Mouse (Mus musculus) CH12.LX (cell line): ENCODE results near the gene 1700021F05Rik. TPM values are rescaled to one million over a fixed set of nuclear protein-coding genes. Genes with fewer than 3 reads are reported as not detected.
A peak's percentile ranks its signal among the peaks of the same experiment; 100 is the strongest.

Experiments used
- DNase-seq: peaks from one replicate; pipeline ENCODE4 v3.0.0-alpha.2; 2013; ENCODE audit errors: extremely low read depth
- H3K27ac ChIP-seq: 2 replicates; pipeline ENCODE4 v1.5.1; 2012; ENCODE audit warnings: low read depth, mild to moderate bottlenecking, control low read depth, moderate library complexity; ENCODE audit not compliant: insufficient read depth
- H3K27me3 ChIP-seq: replicated peaks from 2 replicates; pipeline ENCODE3; 2012; ENCODE audit warnings: inconsistent platforms
- H3K36me3 ChIP-seq, 2 experiments: replicated peaks in 1 of 2; 2 replicates each; pipeline versions ENCODE3 to v1.6.1; 2012; ENCODE audit warnings: inconsistent platforms in 1 of 2, low read length in 1 of 2, mild to moderate bottlenecking in 1 of 2, mixed read lengths in 1 of 2, moderate library complexity in 1 of 2; ENCODE audit not compliant: control insufficient read depth in 1 of 2, insufficient read depth in 1 of 2
- H3K4me1 ChIP-seq, 2 experiments: 2 replicates each; pipeline ENCODE4 v1.6.1; 2012; ENCODE audit warnings: inconsistent platforms in 1 of 2, moderate library complexity in 1 of 2; ENCODE audit not compliant: insufficient read depth in 2 of 2, control insufficient read depth in 1 of 2
- H3K4me2 ChIP-seq: 2 replicates; pipeline ENCODE4 v1.6.1; 2012; ENCODE audit warnings: low read depth, mild to moderate bottlenecking, control low read depth; ENCODE audit not compliant: poor library complexity, insufficient read depth, severe bottlenecking
- H3K4me3 ChIP-seq, 3 experiments: fragments of 150-350 bp in 1 of 3; sonication (generic) in 1 of 3; replicated peaks in 1 of 3; 2 replicates each; pipeline versions ENCODE3 to v1.5.1; 2011 to 2012; ENCODE audit warnings: low read depth in 2 of 3, low read length in 2 of 3, mild to moderate bottlenecking in 2 of 3, moderate library complexity in 2 of 3, control low read depth in 1 of 3, improper control_type of control experiment in 1 of 3, inconsistent platforms in 1 of 3, mixed read lengths in 1 of 3; ENCODE audit not compliant: poor library complexity in 1 of 3
- H3K79me2 ChIP-seq: replicated peaks from 2 replicates; pipeline ENCODE4 v1.6.1; 2012; ENCODE audit warnings: mild to moderate bottlenecking, moderate library complexity; ENCODE audit not compliant: control insufficient read depth, poor library complexity, insufficient read depth, severe bottlenecking; ENCODE audit errors: extremely low read depth
- H3K9ac ChIP-seq: 2 replicates; pipeline ENCODE4 v1.6.1; 2012; ENCODE audit warnings: low read depth, mild to moderate bottlenecking, control low read depth, moderate library complexity; ENCODE audit not compliant: insufficient read depth
- H3K9me3 ChIP-seq: replicated peaks from 2 replicates; pipeline ENCODE3; 2012; ENCODE audit warnings: low read length, inconsistent platforms, mixed read lengths
- BHLHE40 ChIP-seq: IDR thresholded peaks from 2 replicates; pipeline ENCODE4 v1.6.1; 2011; ENCODE audit warnings: mild to moderate bottlenecking, low read depth, low read length, improper control_type of control experiment
- CHD1 ChIP-seq: IDR thresholded peaks from 2 replicates; pipeline ENCODE4 v1.6.1; 2012; ENCODE audit warnings: low read depth, low read length, improper control_type of control experiment, inconsistent platforms
- CHD2 ChIP-seq: IDR thresholded peaks from 2 replicates; pipeline ENCODE4 v1.6.1; 2011; ENCODE audit warnings: low read length, improper control_type of control experiment
- CTCF ChIP-seq, 2 experiments: IDR thresholded peaks in 1 of 2; conservative IDR thresholded peaks in 1 of 2; 2 replicates each; pipeline ENCODE4 v1.5.1; 2011 to 2012; ENCODE audit warnings: low read depth in 2 of 2, low read length in 2 of 2, improper control_type of control experiment in 1 of 2, inconsistent platforms in 1 of 2, mild to moderate bottlenecking in 1 of 2, moderate library complexity in 1 of 2
- E2F4 ChIP-seq: IDR thresholded peaks from 2 replicates; pipeline ENCODE4 v1.6.1; 2011; ENCODE audit warnings: low read depth, low read length, improper control_type of control experiment; ENCODE audit not compliant: insufficient replicate concordance
- ELF1 ChIP-seq: IDR thresholded peaks from 2 replicates; pipeline ENCODE4 v1.6.1; 2014; ENCODE audit warnings: low read depth, mild to moderate bottlenecking, inconsistent platforms, low read length, improper control_type of control experiment
- EP300 ChIP-seq: IDR thresholded peaks from 2 replicates; pipeline ENCODE4 v1.6.1; 2011; ENCODE audit warnings: low read length, improper control_type of control experiment
- KAT2A ChIP-seq: IDR thresholded peaks from 2 replicates; pipeline ENCODE4 v1.6.1; 2012; ENCODE audit warnings: low read length, improper control_type of control experiment, inconsistent platforms; ENCODE audit not compliant: insufficient replicate concordance
- MAFK ChIP-seq: IDR thresholded peaks from 2 replicates; pipeline ENCODE4 v1.6.1; 2011; ENCODE audit warnings: low read length, improper control_type of control experiment; ENCODE audit not compliant: insufficient replicate concordance
- MEF2A ChIP-seq: IDR thresholded peaks from 2 replicates; pipeline ENCODE4 v1.6.1; 2014; ENCODE audit warnings: low read depth, mild to moderate bottlenecking, inconsistent platforms, low read length, improper control_type of control experiment, borderline replicate concordance
- NRF1 ChIP-seq: IDR thresholded peaks from 2 replicates; pipeline ENCODE4 v1.6.1; 2014; ENCODE audit warnings: low read depth, mild to moderate bottlenecking, inconsistent platforms, low read length, improper control_type of control experiment, moderate library complexity
- PAX5 ChIP-seq: IDR thresholded peaks from 2 replicates; pipeline ENCODE4 v1.6.1; 2012; ENCODE audit warnings: low read length, inconsistent platforms, mixed read lengths
- POLR2AphosphoS2 ChIP-seq: IDR thresholded peaks from 2 replicates; pipeline ENCODE4 v1.6.1; 2011; ENCODE audit warnings: low read depth, low read length, improper control_type of control experiment
- RCOR1 ChIP-seq: conservative IDR thresholded peaks from 2 replicates; pipeline ENCODE4 v1.6.1; 2012; ENCODE audit warnings: low read depth, mild to moderate bottlenecking, inconsistent platforms, low read length, improper control_type of control experiment
- SMC3 ChIP-seq: IDR thresholded peaks from 2 replicates; pipeline ENCODE4 v1.6.1; 2011; ENCODE audit warnings: low read depth, low read length, improper control_type of control experiment
- TBP ChIP-seq: conservative IDR thresholded peaks from 2 replicates; pipeline ENCODE4 v1.6.1; 2011; ENCODE audit warnings: low read depth, low read length, improper control_type of control experiment
- UBTF ChIP-seq: IDR thresholded peaks from 2 replicates; pipeline ENCODE4 v1.6.1; 2012; ENCODE audit warnings: low read depth, mild to moderate bottlenecking, inconsistent platforms, low read length, improper control_type of control experiment, moderate library complexity
- USF1 ChIP-seq: IDR thresholded peaks from 2 replicates; pipeline ENCODE4 v1.6.1; 2014; ENCODE audit warnings: low read depth, mild to moderate bottlenecking, inconsistent platforms, low read length, improper control_type of control experiment
- ZC3H11A ChIP-seq: IDR thresholded peaks from 2 replicates; pipeline ENCODE4 v1.6.1; 2012; ENCODE audit warnings: low read depth, mild to moderate bottlenecking, inconsistent platforms, low read length, improper control_type of control experiment
- ZMIZ1 ChIP-seq: IDR thresholded peaks from 2 replicates; pipeline ENCODE4 v1.6.1; 2012; ENCODE audit warnings: low read depth, mild to moderate bottlenecking, inconsistent platforms, low read length, improper control_type of control experiment
- dilution Hi-C: fragments of 300-500 bp; cut with MboI; formaldehyde crosslinking; loops from 2 replicates; pipeline ENCODE4 v1.14.3; 2020; ENCODE audit warnings: low sequenced_read_pairs; ENCODE audit not compliant: extremely low pct_unique_long_range_greater_than_20kb, extremely low pct_ligation_motif_present
- in situ Hi-C: fragments of 300-500 bp; cut with MboI; formaldehyde crosslinking; loops from 3 replicates; pipeline ENCODE4 v1.14.3; 2019; ENCODE audit warnings: low sequenced_read_pairs, low pct_ligation_motif_present, low pct_unique_long_range_greater_than_20kb, mixed read lengths
- polyA plus RNA-seq: library from polyadenylated mRNA; unstranded; fragments of >175 nt; gene quantifications from 2 replicates; pipeline ENCODE4 v1.2.1, GENCODE M21; 2012; ENCODE audit warnings: low read depth; ENCODE audit not compliant: insufficient read length
- total RNA-seq, 2 experiments: library from RNA; depleted of rRNA; stranded (reverse); fragments of 300-350 nt in 1 of 2; fragments of >200 nt in 1 of 2; gene quantifications; 2 replicates each; pipeline ENCODE4 v1.2.3; 2012 to 2014

The 1700021F05Rik gene
- total and polyA plus RNA-seq, 3 experiments = 33.0 to 70.3 (median 53.0) TPM

DNA sequence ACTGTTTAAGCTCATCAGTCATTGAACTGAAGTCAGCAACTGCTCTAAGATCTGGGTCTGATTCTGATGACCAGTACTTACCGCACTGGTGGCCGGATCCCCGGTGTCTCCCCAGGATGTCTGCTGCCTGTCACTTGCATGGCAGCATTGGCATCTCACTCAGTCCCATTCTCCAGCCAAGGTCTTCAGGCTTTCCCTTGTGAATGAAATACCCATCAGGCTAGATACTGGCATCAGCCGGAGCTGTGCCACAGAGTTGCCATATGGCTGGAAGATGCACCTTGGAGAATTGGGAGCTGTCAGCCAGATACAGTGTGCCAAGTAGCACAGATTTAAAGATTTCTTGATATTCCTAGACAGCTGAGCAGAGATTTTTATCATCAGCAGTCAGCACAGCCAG is 38.2 kb downstream of the 1700021F05Rik start:
- in situ Hi-C loops (no loop called here), dilution Hi-C loops (no loop called here)
- no peaks in the 10 kb centered on the region for H3K79me2 ChIP-seq
- H3K4me3 ChIP-seq = no peak overlapping the region
- H3K9ac ChIP-seq = no peak overlapping the region
- no peak overlapping the region for H3K27ac ChIP-seq
- DNase-seq = no peak
- peaks cover 2% of the 10 kb centered on the region for H3K9me3 ChIP-seq
- H3K4me2 ChIP-seq = no peak overlapping the region
- H3K36me3 ChIP-seq = peaks cover 19 to 73% of the 10 kb centered on the region in 2 experiments
- H3K27me3 ChIP-seq = no peaks in the 10 kb centered on the region
- TF ChIP-seq KAT2A (no peak), UBTF (no peak), BHLHE40 (no peak), USF1 (no peak), RCOR1 (no peak), POLR2AphosphoS2 (no peak), ZC3H11A (no peak), SMC3 (no peak), ZMIZ1 (no peak), TBP (no peak), EP300 (no peak), CHD2 (no peak), MEF2A (no peak), CTCF (conservative IDR thresholded peaks at IDR 0.05 in 1 of 2, IDR thresholded peaks at IDR 0.05 in 1 of 2; ENCODE audit: low read depth in 2 of 2, low read length in 2 of 2) (no peak), CHD1 (no peak), NRF1 (no peak)
- H3K4me1 ChIP-seq = peaks cover 2 to 31% of the 10 kb centered on the region in 2 experiments; a peak in 2 of 4 replicates

DNA sequence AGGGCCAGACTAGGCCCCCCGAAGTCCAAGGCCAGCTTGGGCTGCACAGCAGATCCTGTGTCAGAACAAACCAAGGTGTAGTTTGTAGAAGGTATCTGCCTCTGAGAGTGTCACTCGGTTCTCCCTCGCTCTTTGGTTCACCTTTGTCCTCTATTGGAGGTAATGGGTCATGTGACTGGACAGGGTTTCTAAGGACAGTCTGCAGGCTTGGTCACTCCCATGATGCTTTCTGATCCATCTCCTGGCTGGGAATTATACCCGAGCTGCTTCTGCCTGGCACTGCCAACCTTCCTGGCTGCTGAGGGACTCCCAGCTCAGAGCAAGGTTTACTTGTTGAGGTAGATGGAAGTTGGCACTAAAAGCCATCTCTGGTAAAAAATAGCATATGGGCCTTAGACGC is 49.9 kb downstream of the 1700021F05Rik start:
- H3K27me3 ChIP-seq = no peaks in the 10 kb centered on the region
- no peak overlapping the region for H3K9ac ChIP-seq
- no peak overlapping the region for H3K27ac ChIP-seq
- H3K79me2 ChIP-seq = peaks cover 27% of the 10 kb centered on the region
- in situ Hi-C loops = no loop called here
- H3K9me3 ChIP-seq = peaks cover 4% of the 10 kb centered on the region
- peaks cover 11 to 40% of the 10 kb centered on the region in 2 experiments for H3K36me3 ChIP-seq
- H3K4me2 ChIP-seq = no peak overlapping the region
- H3K4me1 ChIP-seq = peaks cover 20 to 58% of the 10 kb centered on the region in 2 experiments
- dilution Hi-C loops = no loop called here
- TF ChIP-seq ZMIZ1 (no peak), USF1 (peak; percentile 29), CHD1 (no peak), MAFK (no peak), PAX5 (no peak), E2F4 (no peak), ZC3H11A (no peak), ELF1 (no peak)
- no peak overlapping the region for H3K4me3 ChIP-seq
- no peak for DNase-seq
